Mouse (Mus musculus) heart, embryonic 16.5 days (tissue): Measurements from ENCODE around the gene Pfkl. TPM values are rescaled to one million over a fixed set of nuclear protein-coding genes. Genes with fewer than 3 reads are reported as not detected.
"Not testable (repeated sequence)": the region's sequence is repeated elsewhere in the genome, so short reads cannot be mapped to it uniquely, and the experiment has no call there.

ENCODE experiments used
- ATAC-seq: fragments of 200-750 bp; cut with Nextera tagmentation; replicated peaks from 2 replicates; pipeline ENCODE4 v1.8.0; 2017; ENCODE audit warnings: moderate number of reproducible peaks; ENCODE audit not compliant: insufficient read depth, low FRiP score; ENCODE audit errors: extremely low read depth
- H3K27ac ChIP-seq: fragments of 300-500 bp; sonication (generic); 2 replicates; pipeline ENCODE4 v1.5.1; 2014; ENCODE audit warnings: mild to moderate bottlenecking, low read length, control low read depth, moderate library complexity
- H3K27me3 ChIP-seq: fragments of 300-500 bp; sonication (generic); 2 replicates; pipeline ENCODE4 v1.6.1; 2014; ENCODE audit warnings: low read length, mixed read lengths; ENCODE audit not compliant: control insufficient read depth, insufficient read depth
- H3K36me3 ChIP-seq: fragments of 300-500 bp; sonication (generic); 2 replicates; pipeline ENCODE4 v1.6.1; 2014; ENCODE audit not compliant: control insufficient read depth, insufficient read depth
- H3K4me1 ChIP-seq: fragments of 300-500 bp; sonication (generic); 2 replicates; pipeline ENCODE4 v1.6.1; 2014; ENCODE audit warnings: low read length, mixed read lengths; ENCODE audit not compliant: control insufficient read depth, insufficient read depth
- H3K4me2 ChIP-seq: fragments of 300-500 bp; sonication (generic); 2 replicates; pipeline ENCODE4 v1.6.1; 2014; ENCODE audit warnings: low read depth, mild to moderate bottlenecking, control low read depth, low read length
- H3K4me3 ChIP-seq: fragments of 300-500 bp; sonication (generic); 2 replicates; pipeline ENCODE4 v1.5.1; 2014; ENCODE audit warnings: mild to moderate bottlenecking, control low read depth, low read length
- H3K9ac ChIP-seq: fragments of 300-500 bp; sonication (generic); 2 replicates; pipeline ENCODE4 v1.6.1; 2014; ENCODE audit warnings: low read length, control low read depth
- H3K9me3 ChIP-seq: fragments of 300-500 bp; sonication (generic); replicated peaks from 2 replicates; pipeline ENCODE4 v1.6.1; 2016; ENCODE audit warnings: low read length; ENCODE audit not compliant: control insufficient read depth
- WGBS: fragments of 180-500 bp; shearing (Covaris S2); extraction: QIAGEN DNeasy Blood & Tissue Kit; methylation state at CpG from one replicate; pipeline ENCODE4 v1.1.7; 2014; 5-methylcytosine and 5-hydroxymethylcytosine counted together
- polyA plus RNA-seq: library from polyadenylated mRNA; unstranded; fragments of >200 nt; fragmentation: Nextera tagmentation; extraction: Ambion mirVana; gene quantifications from 2 replicates; pipeline ENCODE4 v1.2.1, GENCODE M21; 2015

Gene Pfkl
- polyA plus RNA-seq, 1 experiment from 2014 or later: 203 TPM

GRCm38 (mm10) chr10:78019291-78019690, 9.4 kb upstream of the Pfkl start:
- Histone ChIP-seq H3K4me1 (no peaks in the 10 kb centered on the region), H3K27me3 (no peaks in the 10 kb centered on the region), H3K36me3 (no peaks in the 10 kb centered on the region), H3K4me2 (peak overlapping the region; percentile 70; the same call in 1 of the 2 replicates), H3K9ac (peak overlapping the region; percentile 14; the same call in 1 of the 2 replicates), H3K4me3 (no peak overlapping the region; the same call in 1 of the 2 replicates), H3K27ac (peak overlapping the region; percentile 82; the same call in 1 of the 2 replicates), H3K9me3 (peaks cover 5% of the 10 kb centered on the region)
- 71% methylated on average over 4 of the region's 4 CpGs for WGBS
- ATAC-seq: no peak

- H3K9me3 ChIP-seq: peaks cover 5% of the 10 kb centered on the region
- no peaks in the 10 kb centered on the region for H3K36me3 ChIP-seq
- no peaks in the 10 kb centered on the region for H3K27me3 ChIP-seq
- WGBS: 16% methylated on average over 19 of the region's 19 CpGs
- peak overlapping the region; percentile 82 for H3K27ac ChIP-seq
- peak overlapping the region; percentile 74 for H3K9ac ChIP-seq
- no peaks in the 10 kb centered on the region for H3K4me1 ChIP-seq
- peak; percentile 80 for ATAC-seq
- H3K4me3 ChIP-seq: peak overlapping the region; percentile 39
- peak overlapping the region; percentile 70 for H3K4me2 ChIP-seq
Measured at GRCm38 (mm10) chr10:78018797-78019203, 8.9 kb upstream of the Pfkl start.

- ATAC-seq: no peak
- no peaks in the 10 kb centered on the region for H3K36me3 ChIP-seq
- H3K4me1 ChIP-seq: no peaks in the 10 kb centered on the region
- 51% methylated on average over 5 of the region's 5 CpGs for WGBS
- no peak overlapping the region; the same call in 1 of the 2 replicates for H3K27ac ChIP-seq
- peak overlapping the region; percentile 20; the same call in 1 of the 2 replicates for H3K9ac ChIP-seq
- H3K4me2 ChIP-seq: no peak overlapping the region
- H3K4me3 ChIP-seq: no peak overlapping the region
- peaks cover 5% of the 10 kb centered on the region for H3K9me3 ChIP-seq
- no peaks in the 10 kb centered on the region for H3K27me3 ChIP-seq
Measured at GRCm38 (mm10) chr10:78016366-78016765, 6.5 kb upstream of the Pfkl start.

- Histone ChIP-seq H3K9ac (no peak overlapping the region), H3K4me1 (peaks cover 1% of the 10 kb centered on the region; the same call in 1 of the 2 replicates), H3K27me3 (no peaks in the 10 kb centered on the region), H3K27ac (peak overlapping the region; percentile 72), H3K4me2 (no peak overlapping the region), H3K36me3 (no peaks in the 10 kb centered on the region), H3K4me3 (no peak overlapping the region), H3K9me3 (peaks cover 5% of the 10 kb centered on the region)
- WGBS: 48% methylated on average over 1 of the region's 1 CpGs
- ATAC-seq: peak; percentile 61
Measured at GRCm38 (mm10) chr10:78015489-78015888, 5.6 kb upstream of the Pfkl start.

- Histone ChIP-seq H3K27ac (no peak overlapping the region), H3K4me2 (no peak overlapping the region), H3K9ac (no peak overlapping the region), H3K9me3 (peaks cover 5% of the 10 kb centered on the region), H3K36me3 (no peaks in the 10 kb centered on the region), H3K4me1 (peaks cover 14% of the 10 kb centered on the region), H3K27me3 (no peaks in the 10 kb centered on the region), H3K4me3 (no peak overlapping the region)
- WGBS: 88% methylated on average over 18 of the region's 18 CpGs
- no peak for ATAC-seq
Measured at GRCm38 (mm10) chr10:78012661-78013495, 3.0 kb upstream of the Pfkl start.

- H3K4me1 ChIP-seq: peaks cover 30% of the 10 kb centered on the region
- not testable (repeated sequence) for H3K9me3 ChIP-seq, H3K27me3 ChIP-seq, ATAC-seq, H3K27ac ChIP-seq, H3K4me3 ChIP-seq, H3K36me3 ChIP-seq, H3K4me2 ChIP-seq, H3K9ac ChIP-seq
- 93% methylated on average over 5 of the region's 5 CpGs for WGBS
Measured at GRCm38 (mm10) chr10:78011116-78011515, 1.2 kb upstream of the Pfkl start.

- peak overlapping the region; percentile 59; the same call in 1 of the 2 replicates for H3K9ac ChIP-seq
- H3K36me3 ChIP-seq: no peaks in the 10 kb centered on the region
- peaks cover 34% of the 10 kb centered on the region for H3K4me1 ChIP-seq
- no peaks in the 10 kb centered on the region for H3K27me3 ChIP-seq
- 11% methylated on average over 10 of the region's 10 CpGs for WGBS
- peak overlapping the region; percentile 84 for H3K4me2 ChIP-seq
- no peak for ATAC-seq
- peaks cover 5% of the 10 kb centered on the region for H3K9me3 ChIP-seq
- peak overlapping the region; percentile 51; the same call in 1 of the 2 replicates for H3K27ac ChIP-seq
- H3K4me3 ChIP-seq: peak overlapping the region; percentile 83
Measured at GRCm38 (mm10) chr10:78010335-78010734, 452 bp upstream of the Pfkl start.

GRCm38 (mm10) chr10:78009184-78009944, 519 bp downstream of the Pfkl start:
- Histone ChIP-seq H3K9me3 (peaks cover 2% of the 10 kb centered on the region), H3K27ac (peak overlapping the region; percentile 100), H3K27me3 (no peaks in the 10 kb centered on the region), H3K36me3 (no peaks in the 10 kb centered on the region), H3K9ac (peak overlapping the region; percentile 96), H3K4me1 (peaks cover 34% of the 10 kb centered on the region), H3K4me3 (peak overlapping the region; percentile 83), H3K4me2 (peak overlapping the region; percentile 84)
- 1% methylated on average over 59 of the region's 59 CpGs for WGBS
- peak; percentile 95 for ATAC-seq
